Mouse (Mus musculus) kidney, adult 11 months (tissue): ENCODE measurements around the gene Slc24a2.

Experiments
- DNase-seq: peaks from one replicate; pipeline ENCODE4 v3.0.0; 2022

The Slc24a2 gene

DNA sequence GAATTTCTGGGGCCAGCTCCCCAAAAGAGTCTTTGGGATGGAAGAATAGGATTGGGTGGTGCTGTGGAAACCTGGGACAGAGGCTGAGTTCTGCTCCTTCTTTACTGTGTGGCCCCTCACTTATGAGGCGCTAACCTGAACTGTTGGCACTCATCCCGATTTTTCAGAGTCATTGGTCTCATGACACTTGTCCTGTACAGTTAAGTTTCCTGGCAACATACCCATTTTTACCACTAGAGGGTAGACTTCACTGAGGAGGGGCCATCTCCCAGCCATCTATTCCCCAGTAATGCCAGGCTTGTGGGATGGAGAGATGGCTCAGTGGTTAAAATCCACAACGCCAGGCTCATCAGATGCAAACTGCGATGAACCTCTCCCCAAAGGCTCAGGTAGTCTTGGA lies 192.7 kb downstream of the Slc24a2 start:
- no peak for DNase-seq

DNA sequence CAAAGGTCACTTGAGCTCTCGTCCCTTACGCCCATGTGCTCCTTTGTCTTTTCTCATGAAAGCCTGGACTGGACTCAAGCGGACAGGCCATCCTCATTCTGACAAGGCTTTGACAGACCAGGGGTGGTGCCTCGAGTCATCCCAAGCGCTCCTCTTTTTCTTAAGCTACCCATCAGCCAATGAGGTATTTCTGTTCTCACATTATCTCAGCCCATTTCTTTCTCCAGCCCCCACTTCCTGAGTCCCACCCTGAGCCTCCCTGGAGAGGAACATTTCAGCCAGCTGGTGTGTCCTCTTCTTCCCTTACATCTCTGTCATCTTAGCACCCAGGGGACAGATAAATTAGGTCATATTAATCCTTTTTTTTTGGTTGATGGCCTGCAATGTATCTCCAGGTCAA lies 193.8 kb downstream of the Slc24a2 start:
- no peak for DNase-seq

DNA sequence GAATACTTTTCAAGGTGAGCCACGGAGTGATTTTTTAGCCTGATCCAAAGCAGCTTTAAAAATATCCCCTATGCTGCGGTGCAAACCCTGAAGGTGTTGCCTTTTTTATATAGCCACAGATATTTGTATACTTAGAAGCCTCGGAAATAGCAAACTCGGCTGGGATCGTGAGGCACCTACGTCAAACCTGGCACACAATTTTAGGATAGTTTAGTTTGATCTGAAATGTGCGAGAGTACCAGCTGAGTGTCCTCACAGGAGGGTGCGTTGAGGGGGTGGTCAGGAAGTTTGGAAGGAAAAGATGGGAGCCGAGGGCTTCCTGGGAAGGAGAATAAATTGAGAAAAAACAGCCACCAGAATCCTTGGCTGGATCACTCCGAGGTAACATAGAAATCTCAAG lies 194.6 kb downstream of the Slc24a2 start:
- no peak for DNase-seq

DNA sequence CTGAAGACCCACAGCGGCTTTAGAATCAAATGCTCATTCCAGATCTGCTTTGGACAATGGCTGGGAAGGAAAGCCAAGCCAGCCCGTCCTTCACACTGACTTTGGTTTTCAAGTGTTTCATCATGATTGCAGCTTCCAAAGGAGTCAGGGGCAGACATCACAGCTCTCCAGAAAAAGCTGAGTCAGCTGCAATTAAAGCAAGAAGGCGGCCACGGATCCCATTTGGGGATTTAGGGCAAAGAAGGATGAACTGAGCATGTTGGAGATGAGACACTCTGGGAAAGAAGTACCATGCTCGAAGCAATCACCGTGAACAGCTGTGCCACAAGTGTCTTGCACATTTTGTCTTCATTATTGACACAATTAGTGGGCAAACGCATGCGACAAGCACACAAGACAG lies 197.6 kb downstream of the Slc24a2 start:
- DNase-seq: no peak

DNA sequence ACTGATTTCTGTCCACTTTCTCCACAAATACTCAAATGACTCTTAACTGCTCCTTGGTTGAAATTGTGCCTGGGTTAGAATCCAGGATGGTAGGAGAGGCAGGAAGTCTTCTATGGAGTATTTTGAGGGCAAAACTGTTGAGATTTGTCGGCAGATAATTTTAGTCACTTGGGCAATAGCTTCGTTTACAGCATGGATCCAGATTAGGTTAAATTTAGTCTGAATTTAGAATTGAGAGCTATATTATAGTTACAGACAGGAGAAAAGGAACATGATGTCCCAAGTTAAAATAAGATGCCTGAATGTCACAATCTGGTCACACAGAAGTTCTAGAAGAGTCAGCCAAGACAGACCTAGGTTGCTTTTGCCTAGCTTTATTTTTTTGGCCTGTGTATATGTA lies 199.2 kb downstream of the Slc24a2 start:
- DNase-seq: no peak

DNA sequence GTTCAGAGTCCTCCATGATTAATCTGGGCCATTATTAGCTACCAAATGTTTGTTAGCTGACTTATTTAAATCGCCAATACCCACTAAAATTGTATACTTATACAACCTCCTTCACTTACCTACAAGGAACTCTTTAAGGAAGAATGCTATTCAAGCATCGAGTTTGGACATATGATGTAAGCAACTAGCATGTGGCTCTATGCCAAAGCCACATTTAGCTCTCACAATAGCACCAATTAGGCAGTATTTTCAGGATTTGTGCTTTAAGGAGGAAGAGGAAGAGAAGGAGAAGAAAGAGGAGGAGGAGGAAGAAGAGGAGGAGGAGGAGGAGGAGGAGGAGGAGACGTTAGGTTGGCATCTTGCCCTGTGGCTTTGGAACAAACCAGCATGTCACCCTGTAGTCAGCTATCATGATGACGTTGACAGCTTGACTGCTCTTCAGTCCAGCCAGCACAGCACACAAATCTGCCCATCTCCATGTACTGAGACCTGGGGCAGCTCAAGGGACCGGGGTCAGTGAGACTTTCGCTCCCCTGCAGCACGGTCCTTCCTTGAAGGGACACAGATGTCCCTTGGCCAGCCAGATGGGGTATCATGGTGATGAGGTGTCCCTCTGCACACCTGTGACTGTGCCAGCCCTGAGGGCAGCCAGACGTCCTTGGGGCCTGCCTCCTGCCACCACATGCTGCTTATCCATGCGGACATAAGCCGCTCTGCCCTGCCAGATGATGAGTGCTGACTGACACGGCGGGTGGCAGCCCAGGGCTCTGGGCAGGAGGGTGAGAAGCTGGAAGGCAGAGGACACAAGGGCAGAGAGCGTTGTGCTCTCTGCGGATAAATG lies 203.7 kb downstream of the Slc24a2 start:
- DNase-seq: no peak

DNA sequence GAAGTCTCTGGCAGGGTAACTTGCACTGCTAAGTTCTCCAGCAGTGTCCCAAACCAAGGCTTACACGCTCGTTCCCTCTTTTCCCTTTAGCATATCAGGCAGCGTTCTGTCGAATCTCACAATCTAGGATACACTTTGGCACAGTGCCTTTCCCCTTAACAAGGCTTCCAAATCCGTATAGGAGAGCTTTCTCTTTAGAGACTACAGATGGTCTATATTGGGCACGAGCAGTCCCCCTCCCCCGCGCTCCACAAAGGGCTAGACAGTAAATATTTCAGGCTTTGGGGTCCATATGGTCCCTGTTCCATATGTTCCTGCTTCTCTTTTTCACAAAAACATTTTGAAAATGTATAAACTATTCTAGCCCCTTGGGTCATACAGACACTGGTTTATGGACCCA lies 205.7 kb downstream of the Slc24a2 start:
- DNase-seq: no peak

DNA sequence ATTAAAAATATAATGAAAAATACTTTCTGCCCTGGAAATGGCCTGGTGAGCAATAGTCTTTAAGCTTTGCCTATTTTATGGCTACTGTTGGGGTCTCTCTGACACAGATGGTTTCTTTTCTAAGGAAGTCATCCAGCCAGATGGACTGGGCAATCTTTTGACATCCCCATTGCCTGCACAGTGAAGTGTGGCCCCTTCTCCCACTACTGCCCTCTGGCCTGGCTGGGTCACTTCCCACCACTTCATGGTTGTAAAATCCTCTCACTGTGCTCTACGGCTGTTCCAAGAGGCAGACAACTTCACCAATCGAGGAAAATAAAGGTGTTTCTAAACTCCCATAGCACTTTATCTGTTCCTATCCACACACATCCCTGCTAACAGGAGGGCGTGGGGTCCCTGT lies 208.7 kb downstream of the Slc24a2 start:
- DNase-seq: no peak

DNA sequence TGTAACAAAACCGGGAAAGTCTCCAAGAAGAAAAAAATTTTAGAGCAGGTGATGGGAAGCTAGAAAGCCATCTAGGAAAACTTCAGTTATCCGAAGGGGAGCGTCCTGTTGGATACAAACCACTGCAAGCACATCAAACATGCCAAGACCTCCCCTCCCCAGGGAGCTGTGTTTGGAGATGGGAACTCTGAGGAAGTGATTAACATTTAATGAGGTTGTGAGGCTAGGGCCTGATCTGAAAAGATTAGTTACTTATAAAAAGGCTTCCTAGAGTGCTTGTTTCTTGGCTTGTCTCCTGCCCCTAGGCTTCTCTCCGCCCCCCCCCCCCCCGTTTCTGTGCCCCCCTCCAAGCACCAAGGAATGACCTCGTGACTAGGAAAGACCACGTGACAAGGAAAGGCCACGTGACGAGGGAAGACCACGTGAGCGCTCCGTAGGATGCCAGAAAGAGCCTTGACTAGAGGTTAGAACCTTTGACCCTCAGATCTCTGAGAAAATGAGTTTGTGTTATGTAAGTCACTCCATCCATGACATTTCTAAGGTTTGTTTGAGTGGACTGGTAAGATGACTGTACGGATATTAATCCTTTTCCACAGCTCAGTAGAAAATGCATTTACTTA lies 210.7 kb downstream of the Slc24a2 start:
- DNase-seq: peak; percentile 33

DNA sequence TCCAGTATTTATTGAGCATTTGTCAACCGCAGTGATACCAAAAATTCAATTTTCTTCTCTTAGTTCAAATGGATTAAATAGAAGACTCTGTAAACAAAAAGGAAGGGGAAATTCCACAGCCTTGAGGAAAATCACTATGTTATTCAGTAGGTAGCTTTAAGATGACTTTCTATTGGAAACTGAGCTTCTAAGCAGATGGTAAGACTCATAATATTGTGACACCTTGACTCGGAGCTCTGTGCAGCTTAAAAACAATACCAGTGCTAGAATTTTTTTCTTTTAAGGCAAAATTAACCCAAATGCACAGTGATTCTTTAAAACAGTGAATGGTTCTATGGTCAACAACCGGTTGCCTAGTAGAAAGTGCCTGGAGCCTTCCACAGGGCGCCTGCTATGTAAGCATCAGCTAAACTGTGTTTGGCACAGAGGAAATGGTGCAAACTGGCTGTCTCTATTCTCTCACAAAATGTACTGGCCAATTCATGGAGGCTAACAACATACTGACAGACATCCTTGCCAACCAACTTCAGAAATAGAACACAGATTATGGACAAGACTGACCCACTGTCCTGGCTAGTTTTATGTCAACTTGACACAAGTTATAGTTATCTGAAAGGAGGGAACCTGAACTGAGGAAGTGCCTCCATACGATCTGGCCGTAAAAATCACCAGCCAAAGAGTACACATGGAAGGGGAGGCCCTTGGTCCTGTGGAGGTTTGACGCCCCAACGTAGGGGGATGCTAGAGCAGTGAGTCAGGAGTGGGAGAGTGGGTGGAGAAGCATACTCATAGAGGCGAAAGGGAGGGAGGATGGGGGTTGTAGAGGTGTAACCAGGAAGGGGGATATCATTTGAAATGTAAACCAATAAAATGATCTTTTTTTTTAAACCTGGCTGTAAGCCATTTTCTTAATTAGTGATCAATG lies 211.9 kb downstream of the Slc24a2 start:
- no peak for DNase-seq

DNA sequence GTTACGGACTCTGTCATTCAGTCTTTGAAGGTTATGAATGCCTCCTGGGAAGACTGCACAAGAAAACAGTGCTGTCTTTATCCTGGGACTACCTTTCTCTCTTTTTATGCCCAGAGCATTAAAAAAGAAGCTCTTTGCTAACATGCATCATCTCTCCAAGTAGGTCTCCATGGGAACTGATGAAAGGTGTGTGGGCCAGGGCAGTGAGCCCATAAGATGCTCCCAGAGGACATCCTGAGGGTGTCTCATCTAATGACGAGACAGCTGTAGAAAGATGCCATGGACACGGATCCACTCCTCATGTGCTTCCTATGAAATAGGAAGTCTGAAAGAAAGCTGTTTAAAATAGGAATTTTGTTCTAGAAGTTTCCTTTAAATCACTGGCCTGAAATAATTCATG lies 212.8 kb downstream of the Slc24a2 start:
- no peak for DNase-seq

DNA sequence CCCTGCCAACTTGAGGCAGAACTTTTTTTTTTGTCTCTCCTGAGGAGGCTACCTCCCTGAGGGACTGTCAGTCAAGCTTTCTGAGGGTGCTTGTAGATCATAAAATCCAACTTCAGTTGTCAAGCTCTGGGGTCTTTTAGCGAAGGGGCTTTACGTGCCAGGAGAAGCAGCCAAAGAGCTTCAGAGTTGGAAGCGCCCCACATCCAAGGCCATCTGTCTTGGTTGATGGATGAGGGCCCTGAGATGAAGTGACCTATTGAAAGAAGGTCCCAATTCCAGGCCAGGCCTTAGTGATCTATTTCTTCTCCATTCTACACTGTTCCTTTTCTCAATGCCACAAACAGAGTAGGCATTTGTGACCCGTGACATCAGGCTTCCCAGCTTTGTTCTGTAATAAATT lies 214.5 kb downstream of the Slc24a2 start:
- DNase-seq: no peak

DNA sequence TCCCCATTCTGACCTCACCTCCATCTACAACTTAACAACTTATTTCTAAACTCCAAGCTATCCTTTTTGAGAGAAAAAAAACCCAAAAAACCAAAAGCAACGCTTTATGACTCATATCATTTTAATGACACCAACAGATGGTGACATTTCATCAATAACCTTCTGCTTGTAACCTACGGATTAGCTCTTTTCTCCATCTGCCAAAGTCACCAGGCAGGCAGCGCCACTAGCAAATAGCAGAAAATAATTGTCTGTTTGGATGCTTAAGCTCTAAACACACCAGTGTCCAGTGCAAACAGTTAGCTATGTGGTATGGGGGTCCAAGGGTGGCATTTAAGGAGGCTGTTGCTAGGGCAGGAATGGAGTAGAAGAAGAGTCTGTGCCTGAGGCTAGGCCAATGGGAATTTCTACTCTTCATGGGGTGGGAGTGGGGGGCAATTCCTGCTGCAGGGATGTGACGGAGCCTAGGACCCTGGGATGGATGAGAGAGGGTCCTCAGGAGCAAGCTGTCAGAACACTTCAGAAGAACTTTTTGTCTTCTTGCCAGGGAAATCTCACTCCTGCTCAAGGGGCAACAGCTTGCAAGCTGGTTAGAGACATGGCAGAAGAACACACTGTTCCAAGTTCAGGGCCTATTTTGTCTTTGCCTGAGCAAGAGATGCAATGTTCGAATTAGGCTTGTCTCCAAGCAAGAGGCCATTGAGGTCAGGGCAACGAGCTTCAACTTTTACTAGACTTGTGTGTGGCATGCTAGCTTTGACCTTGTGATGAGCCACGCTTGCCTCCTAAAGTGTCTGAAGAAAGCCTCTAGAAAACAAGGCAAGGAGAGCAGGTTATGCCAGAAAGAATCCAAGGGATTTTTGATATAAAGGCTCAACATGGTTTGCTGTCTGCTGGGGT lies 216.3 kb downstream of the Slc24a2 start:
- DNase-seq: no peak

DNA sequence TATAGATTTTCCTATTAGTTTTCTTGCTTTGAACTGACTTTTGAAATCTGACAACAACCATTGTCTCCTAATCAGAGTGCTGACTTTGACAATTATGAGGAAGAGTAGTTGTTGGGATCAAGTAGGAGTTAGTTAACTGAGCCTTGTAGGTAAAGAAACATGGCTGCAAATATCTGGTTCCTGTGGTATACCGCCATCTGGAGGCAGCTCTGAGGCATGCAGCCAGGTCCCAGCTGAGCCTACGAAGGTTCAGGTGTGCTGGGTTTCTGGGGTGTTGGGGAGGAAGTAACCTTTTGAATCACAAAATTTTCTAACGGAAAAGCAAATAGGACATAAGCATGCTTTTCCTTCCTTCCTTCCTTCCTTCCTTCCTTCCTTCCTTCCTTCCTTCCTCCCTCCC lies 237.8 kb downstream of the Slc24a2 start:
- DNase-seq: no peak

DNA sequence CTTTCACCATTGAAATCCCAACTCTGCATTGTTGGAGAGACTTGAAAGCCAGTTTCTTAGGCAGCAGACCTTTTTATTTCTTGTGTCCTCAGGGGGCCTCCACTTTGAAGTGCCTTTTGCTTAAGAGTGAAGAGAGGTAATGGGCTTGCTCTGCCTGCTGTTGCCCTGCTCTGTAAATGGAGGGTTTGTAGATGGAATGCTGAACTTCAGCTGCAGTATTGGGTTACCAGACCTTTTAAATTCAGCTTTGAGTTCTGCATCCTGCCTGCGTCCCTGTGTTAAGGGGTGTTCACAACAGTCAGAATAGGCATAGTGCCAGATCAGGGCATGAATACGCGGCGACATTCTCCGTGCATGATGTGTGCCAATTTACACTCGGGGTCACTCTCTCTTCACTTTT lies 241.0 kb downstream of the Slc24a2 start:
- DNase-seq: no peak

DNA sequence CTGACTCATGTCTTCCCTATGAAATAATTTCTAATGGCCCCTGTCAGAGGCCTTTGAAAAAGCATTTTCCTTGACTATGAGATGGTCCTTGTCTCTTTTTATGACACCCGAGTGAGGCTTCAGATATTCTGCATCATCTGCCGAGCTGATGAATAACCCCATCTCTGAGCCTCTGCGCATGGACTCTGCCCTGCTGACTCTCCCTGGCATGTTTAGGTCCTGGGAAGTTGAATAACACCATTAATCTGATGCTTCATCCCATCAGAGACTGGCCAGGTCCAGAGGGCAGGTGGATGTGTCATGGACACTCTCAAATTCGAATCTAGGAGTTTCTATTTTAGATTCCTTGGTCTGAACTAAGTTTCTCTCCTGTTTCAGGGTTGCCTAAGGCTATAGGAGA lies 242.4 kb downstream of the Slc24a2 start:
- peak; percentile 32 for DNase-seq

DNA sequence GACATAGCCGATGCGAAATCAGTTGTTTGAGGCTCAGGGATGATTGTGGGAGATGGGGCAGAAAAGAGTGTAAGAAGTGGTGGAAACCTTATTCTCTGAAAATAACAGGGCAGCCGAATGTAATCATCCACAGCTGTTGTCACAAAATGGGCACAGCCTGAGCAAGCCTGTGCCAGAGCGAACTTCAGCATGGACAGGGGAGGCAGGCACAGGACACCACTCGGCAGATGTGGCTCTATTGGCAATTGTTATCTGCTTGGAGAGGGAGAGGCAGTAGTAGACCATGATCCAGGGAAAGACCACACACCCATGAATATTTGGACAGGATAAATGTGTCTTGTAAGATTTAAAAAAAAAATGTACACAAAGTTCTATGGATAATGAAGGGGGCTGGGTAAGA lies 253.0 kb downstream of the Slc24a2 start:
- no peak for DNase-seq

DNA sequence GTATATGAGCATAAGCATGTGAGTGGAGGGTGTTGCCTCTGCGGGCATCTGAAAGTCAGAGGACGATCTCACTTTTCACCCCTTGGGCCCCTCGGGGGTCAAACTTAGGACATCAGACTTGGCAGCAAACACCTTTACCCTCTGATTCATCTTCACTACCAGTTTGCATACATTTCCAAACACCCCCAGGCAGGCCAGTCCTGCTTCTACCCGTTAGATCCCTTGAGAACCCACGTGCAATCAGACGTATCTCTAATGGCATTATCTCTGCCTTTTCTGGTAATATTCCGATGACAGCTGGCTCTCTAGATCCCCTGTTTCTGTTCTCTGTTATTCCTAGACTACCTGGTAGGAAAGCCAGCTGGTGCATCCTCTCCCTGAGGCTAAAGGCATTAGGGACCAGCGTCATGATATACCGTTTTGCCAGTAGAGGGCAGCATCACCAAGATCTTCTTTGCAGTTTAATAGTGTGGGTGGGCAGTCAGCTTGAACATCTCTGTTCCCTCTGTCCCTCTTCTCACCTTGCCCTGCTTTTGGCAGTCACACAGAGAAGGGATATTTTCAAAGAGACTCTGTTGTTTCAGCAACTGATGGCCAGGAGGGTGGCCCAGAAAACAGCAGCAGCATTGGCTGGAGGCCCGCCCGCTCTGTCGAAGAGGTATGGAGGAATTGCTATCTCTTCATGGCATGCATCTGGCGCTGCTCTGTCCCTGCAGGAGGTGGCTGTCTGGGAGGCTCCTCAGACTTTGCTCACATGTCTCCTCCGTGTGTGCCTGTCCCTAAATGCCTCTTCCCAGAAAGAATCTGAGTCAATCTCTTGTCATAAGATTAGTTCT lies 272.5 kb downstream of the Slc24a2 start:
- peak; percentile 22 for DNase-seq

DNA sequence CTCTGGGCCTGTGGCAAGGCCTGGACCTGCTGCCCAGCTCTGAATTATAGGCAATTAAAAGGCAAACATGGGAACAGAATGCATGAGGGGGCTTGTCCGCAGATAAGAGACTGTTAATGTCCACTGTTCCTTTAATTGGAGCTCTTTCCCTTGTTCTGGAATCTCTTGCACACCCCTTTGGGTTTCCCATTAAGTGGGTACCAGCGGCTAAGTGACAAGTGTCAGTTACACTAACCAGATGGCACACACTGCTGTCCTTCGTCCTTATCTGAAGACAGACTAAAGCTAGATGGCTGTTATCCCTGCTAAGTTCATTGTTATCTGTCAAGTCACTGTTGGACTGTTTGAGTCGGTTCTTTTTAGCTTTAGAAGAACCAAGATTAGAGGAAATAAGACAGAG lies 274.8 kb downstream of the Slc24a2 start:
- DNase-seq: no peak

DNA sequence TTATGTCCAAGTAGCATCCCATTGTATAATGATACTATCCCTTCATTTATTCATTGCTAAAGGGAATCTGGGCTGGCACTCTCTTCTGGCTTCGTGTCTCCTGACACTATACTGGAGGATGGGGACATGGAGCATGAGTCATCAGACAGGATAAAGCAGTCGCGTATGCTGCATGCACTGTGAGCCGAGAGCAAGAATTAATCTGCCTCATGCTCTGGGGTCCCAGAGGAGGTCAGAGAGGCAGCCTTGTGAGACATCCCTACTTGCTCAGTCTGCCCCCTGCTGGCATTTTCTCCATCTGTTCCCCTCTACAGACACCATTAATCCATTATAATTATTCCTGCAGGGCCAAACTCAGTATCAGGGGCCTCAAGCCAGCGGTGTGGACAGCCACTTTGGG lies 276.8 kb downstream of the Slc24a2 start:
- DNase-seq: no peak

DNA sequence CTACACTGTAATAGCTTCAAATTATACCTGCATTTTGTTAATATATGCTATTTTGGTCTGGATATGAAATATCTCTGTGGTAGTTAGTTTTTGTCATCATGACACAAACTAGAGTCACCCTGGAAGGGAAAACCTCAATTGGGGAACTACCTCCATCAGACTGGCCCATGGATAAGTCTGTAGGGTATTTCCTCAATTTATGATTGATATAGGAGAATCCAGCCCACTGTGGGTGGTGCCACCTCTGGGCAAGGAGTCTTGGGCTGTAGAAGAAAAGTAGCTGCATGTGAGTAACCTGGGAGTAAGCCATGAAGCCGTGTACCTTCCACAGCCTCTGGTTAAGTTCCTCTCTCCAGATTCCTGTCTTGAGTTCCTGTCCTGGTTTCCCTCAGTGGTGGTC lies 281.5 kb downstream of the Slc24a2 start:
- DNase-seq: no peak

DNA sequence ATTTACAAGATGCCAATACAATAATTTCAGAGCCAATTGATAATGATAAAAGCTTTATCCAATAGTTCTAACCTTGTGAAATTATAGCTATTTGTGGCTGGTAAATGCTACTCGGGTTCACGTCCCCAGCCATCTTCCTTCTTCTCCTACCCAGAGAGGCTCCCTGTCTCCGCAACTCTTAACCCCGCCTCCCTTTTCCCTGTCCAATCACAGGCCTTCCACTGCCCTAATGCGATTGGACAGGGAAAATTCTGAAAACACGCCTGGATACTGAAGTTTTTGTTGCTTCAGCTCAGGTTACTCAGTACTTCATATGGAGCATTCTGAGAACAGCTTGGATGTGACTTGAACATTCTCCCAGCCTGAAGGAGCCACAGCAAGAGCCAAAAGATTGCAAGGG lies 287.0 kb downstream of the Slc24a2 start:
- DNase-seq: no peak
